Mouse (Mus musculus) neural tube, embryonic 15.5 days (tissue): Measurements from ENCODE around the gene Spen. TPM values are rescaled to one million over a fixed set of nuclear protein-coding genes. Genes with fewer than 3 reads are reported as not detected.

Experiments used
- ATAC-seq: fragments of 200-750 bp; cut with Nextera tagmentation; 2 replicates; pipeline ENCODE4 v1.8.0; 2017; ENCODE audit warnings: mild to moderate bottlenecking, moderate TSS enrichment, moderate library complexity; ENCODE audit not compliant: low FRiP score
- H3K27ac ChIP-seq: fragments of 300-500 bp; sonication (generic); replicated peaks from 2 replicates; pipeline ENCODE4 v1.5.1; 2015; ENCODE audit warnings: mild to moderate bottlenecking, inconsistent platforms
- H3K27me3 ChIP-seq: fragments of 300-500 bp; sonication (generic); replicated peaks from 2 replicates; pipeline ENCODE4 v1.6.1; 2015; ENCODE audit warnings: inconsistent platforms
- H3K36me3 ChIP-seq: fragments of 300-500 bp; sonication (generic); 2 replicates; pipeline ENCODE4 v1.6.1; 2015; ENCODE audit warnings: inconsistent platforms
- H3K4me1 ChIP-seq: fragments of 300-500 bp; sonication (generic); 2 replicates; pipeline ENCODE4 v1.6.1; 2015; ENCODE audit warnings: inconsistent platforms
- H3K4me2 ChIP-seq: fragments of 300-500 bp; sonication (generic); 2 replicates; pipeline ENCODE4 v1.6.1; 2015; ENCODE audit warnings: inconsistent platforms, mild to moderate bottlenecking, moderate library complexity
- H3K4me3 ChIP-seq: fragments of 300-500 bp; sonication (generic); replicated peaks from 2 replicates; pipeline ENCODE4 v1.5.1; 2015; ENCODE audit warnings: mild to moderate bottlenecking, inconsistent platforms
- H3K9ac ChIP-seq: fragments of 300-500 bp; sonication (generic); replicated peaks from 2 replicates; pipeline ENCODE4 v1.6.1; 2015; ENCODE audit warnings: mild to moderate bottlenecking, inconsistent platforms
- H3K9me3 ChIP-seq: fragments of 300-500 bp; sonication (generic); replicated peaks from 2 replicates; pipeline ENCODE4 v1.6.1; 2016; ENCODE audit warnings: inconsistent platforms
- WGBS: fragments of 180-500 bp; shearing (Covaris S2); methylation state at CpG from one replicate; pipeline ENCODE4 v1.1.7; 2015; ENCODE audit warnings: mixed read lengths; 5-methylcytosine and 5-hydroxymethylcytosine counted together
- polyA plus RNA-seq: library from polyadenylated mRNA; unstranded; fragments of >200 nt; fragmentation: Nextera tagmentation; extraction: Ambion mirVana; gene quantifications from 2 replicates; pipeline ENCODE4 v1.2.1, GENCODE M21; 2015

The Spen gene
- 13.4 and 13.7 TPM in 2 replicates for polyA plus RNA-seq

DNA sequence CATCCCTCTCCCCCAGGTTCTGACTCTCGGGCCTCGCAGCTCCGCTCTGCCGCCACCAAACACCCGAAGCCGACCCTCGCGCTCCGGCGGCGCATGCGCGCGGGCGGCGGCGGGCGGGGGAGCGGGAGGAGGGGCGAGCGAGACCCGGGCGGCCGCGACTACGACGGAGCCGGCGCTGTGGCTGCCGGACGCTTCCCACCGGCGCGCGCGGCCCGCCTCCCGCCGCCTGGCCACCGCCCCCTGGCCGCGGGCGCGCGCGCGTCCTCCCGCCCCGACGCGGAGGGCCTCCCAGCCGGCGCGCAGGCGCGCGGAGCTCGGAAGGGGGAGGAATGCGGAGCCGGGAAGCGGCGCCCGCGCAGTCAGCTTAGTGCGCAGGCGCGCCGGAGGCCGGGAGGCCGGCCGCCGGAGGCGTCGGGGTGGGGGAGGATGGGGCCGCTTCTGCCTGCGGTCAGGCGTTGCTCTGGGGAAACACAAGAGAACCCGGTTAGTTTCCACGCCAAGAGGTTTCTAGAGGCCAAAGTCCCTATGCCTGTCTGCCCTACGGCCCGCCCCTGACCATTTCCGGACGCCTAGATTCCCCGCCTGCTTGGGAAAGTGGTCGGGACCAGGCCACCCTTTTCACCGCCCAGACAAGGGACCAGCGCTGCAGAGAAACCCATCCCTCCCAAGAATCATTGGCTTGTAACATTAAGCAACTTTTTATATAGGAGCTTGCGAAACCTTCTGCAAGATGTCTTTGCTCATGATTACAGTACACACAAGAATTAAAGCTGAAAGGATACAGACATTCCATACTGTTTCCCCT, at the start of gene Spen:
Spen (minus strand) TSS at position 190 of the 805 bp plus-strand sequence.
- under 1% methylated on average over 65 of the region's 88 CpGs for WGBS
- Histone ChIP-seq H3K4me3 (peak within 1 kb of the TSS; percentile 89), H3K4me1 (peaks cover 24% of the 10 kb centered on the region), H3K27me3 (no peaks in the 10 kb centered on the region), H3K36me3 (no peaks in the 10 kb centered on the region), H3K9me3 (no peaks in the 10 kb centered on the region), H3K4me2 (peak within 1 kb of the TSS; percentile 76), H3K27ac (peak within 1 kb of the TSS; percentile 97), H3K9ac (peak within 1 kb of the TSS; percentile 93)
- ATAC-seq: peak; percentile 83

DNA sequence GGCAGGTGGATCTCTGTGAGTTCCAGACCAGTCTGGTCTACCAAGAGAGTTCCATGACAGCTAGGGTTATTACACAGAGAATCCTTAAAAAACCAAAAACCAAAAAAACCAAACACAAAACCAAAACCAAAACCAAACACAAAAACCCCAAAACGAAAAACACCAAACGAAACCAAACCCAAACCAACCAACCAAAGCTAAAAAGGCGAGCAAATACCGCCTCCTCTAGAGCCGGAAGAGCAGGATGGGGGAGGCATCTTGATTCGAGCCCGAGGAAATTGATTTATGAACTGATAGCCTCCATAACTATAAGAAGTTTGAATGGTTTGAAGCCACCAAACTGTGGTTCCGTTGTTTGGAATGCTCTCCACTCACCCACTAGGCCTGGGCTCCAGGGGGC, 45.5 kb upstream of the Spen start:
- no peak overlapping the region for H3K4me3 ChIP-seq
- H3K9ac ChIP-seq: no peak overlapping the region
- H3K36me3 ChIP-seq: peaks cover 24% of the 10 kb centered on the region
- 91% methylated on average over 8 of the region's 8 CpGs for WGBS
- ATAC-seq: no peak
- H3K9me3 ChIP-seq: no peaks in the 10 kb centered on the region
- no peaks in the 10 kb centered on the region for H3K27me3 ChIP-seq
- H3K4me2 ChIP-seq: no peak overlapping the region
- no peak overlapping the region for H3K27ac ChIP-seq
- H3K4me1 ChIP-seq: no peaks in the 10 kb centered on the region

DNA sequence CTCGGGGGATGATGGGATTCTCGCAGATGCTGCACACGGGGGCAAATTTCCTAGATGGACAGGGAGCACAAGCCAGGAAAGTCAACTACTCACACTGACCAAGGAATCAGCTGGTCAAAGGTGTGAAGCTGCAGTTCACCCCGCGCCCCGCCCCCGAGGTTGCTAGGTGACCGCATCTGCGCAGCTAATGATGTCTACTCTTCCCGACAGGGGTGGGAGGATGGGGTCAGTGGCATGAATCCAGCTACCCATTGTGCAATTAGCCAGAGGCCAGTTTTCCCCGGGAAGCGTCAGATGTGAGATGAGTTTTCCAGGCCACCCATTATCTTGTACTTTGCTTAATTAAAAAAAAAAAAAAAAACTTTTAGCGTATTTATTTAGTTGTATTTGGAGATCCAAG, 42.7 kb upstream of the Spen start:
- no peak overlapping the region for H3K4me2 ChIP-seq
- no peak for ATAC-seq
- no peak overlapping the region for H3K27ac ChIP-seq
- no peak overlapping the region for H3K9ac ChIP-seq
- no peaks in the 10 kb centered on the region for H3K4me1 ChIP-seq
- H3K36me3 ChIP-seq: peaks cover 22% of the 10 kb centered on the region
- no peaks in the 10 kb centered on the region for H3K27me3 ChIP-seq
- WGBS: 75% methylated on average over 13 of the region's 13 CpGs
- H3K9me3 ChIP-seq: no peaks in the 10 kb centered on the region
- H3K4me3 ChIP-seq: no peak overlapping the region

DNA sequence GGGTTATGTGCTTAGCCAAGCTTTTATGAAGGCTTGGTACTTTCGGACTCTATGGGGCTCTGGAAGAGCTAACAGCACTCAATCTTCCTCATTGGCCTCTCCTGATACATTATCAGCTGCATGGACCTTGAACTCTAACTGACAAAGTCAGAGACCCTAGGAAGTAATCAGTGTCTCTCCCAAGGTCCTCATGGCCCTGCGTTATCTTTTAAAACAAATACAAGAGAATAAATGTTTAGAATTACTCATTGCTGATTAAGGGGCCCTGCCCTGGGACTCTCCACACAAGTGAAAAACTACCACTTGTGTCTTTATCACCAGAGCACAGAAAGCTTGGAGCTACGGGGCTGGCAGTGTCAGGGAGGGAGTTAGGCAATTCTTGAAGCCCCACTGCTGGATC, 40.4 kb upstream of the Spen start:
- Histone ChIP-seq H3K4me3 (no peak overlapping the region), H3K27ac (no peak overlapping the region), H3K27me3 (no peaks in the 10 kb centered on the region), H3K9me3 (no peaks in the 10 kb centered on the region), H3K4me1 (no peaks in the 10 kb centered on the region), H3K36me3 (peaks cover 14% of the 10 kb centered on the region), H3K9ac (no peak overlapping the region), H3K4me2 (no peak overlapping the region)
- ATAC-seq: no peak
- 77% methylated on average over 3 of the region's 3 CpGs for WGBS

DNA sequence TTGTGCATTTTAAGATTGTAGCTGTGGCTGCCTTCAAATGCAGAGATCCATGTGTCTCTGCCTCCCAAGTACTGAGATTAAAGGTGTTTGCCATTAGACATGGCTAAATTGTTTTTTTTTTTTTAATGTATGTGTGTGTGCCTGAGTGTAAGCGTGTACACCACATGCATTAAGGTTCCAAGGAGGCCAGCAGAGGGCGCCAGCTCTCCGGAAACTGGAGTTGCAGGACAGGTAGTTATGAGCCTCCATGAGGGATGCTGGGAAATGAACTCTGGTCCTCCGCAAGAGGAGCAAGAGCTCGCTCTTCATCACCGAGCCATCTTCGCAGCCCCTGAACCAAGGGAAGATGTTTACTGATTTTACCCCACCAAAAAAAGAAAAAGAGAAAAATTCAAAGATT, 38.5 kb upstream of the Spen start:
- Histone ChIP-seq H3K27me3 (no peaks in the 10 kb centered on the region), H3K4me3 (no peak overlapping the region), H3K4me1 (no peaks in the 10 kb centered on the region), H3K4me2 (no peak overlapping the region), H3K36me3 (peaks cover 10% of the 10 kb centered on the region), H3K27ac (no peak overlapping the region), H3K9me3 (no peaks in the 10 kb centered on the region), H3K9ac (no peak overlapping the region)
- no peak for ATAC-seq
- WGBS: 97% methylated on average over 7 of the region's 7 CpGs

DNA sequence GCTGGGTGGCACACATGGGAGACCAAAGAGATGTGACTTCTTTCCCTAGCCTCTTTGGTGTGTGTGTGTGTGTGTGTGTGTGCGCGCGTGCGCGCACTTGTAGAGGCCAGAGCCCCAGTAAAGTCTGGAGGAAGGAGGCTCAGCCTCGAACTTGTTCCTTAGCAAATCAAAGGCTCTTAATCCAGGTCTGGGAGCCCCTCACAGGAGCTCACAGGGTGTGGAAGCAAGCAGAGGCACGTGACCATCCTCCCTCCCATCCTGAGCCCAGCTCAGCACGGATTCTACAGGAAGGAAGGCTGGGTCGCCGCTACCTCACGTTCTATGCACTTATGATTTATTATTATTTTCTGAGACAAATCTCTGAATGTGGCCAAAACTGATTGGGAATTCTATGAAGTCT, 38.0 kb upstream of the Spen start:
- Histone ChIP-seq H3K9ac (no peak overlapping the region), H3K4me1 (no peaks in the 10 kb centered on the region), H3K4me2 (no peak overlapping the region), H3K9me3 (no peaks in the 10 kb centered on the region), H3K4me3 (no peak overlapping the region), H3K27ac (no peak overlapping the region), H3K27me3 (no peaks in the 10 kb centered on the region), H3K36me3 (peaks cover 10% of the 10 kb centered on the region)
- whole genome bisulfite sequencing: 81% methylated on average over 11 of the region's 11 CpGs
- ATAC-seq: no peak

DNA sequence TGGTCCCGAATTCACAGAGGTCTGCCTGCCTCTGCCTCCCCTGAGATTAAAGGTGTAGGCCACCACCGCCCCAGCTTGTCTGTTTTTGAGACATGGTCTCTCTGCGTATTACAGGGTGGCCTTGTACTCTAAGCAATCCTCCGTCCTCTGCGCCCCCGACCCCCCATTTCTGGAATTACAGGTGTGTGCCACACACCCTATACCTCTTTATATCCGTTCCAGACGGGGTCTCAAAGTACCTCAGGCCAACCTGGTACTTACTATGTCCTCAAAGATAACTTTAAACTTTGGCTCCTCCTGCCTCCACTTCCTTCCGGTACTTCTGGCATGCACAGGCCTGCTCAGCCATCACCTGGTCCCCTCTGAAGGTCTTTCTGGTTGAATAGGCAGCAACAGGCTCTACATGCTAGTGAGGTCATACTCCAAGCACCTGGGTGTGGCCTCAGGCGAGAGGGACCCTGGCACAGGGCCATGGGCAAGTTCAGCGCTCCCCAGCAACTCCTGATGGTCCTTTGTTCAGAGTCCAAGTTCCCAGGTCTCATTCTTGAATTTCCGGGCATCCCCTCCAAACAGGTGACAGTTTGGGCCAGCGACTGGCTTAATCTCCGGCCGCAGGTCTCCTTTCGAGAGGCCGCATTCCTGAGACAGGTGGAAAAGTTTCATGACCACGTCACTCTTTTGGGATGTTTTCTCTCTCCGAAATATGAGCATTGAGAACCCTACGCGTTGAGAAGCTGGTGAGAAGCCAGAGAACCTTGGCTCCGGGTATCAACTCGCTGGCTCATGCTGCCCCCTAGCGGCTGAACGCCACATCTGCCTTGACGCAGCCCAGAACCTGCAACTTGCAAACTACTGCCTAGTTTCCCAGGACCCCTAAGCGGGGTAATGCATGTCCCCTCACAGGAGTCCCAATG, 36.6 kb upstream of the Spen start:
- ATAC-seq: peak; percentile 63; the same call in 1 of the 2 replicates
- Histone ChIP-seq H3K9ac (no peak overlapping the region), H3K4me1 (no peaks in the 10 kb centered on the region), H3K9me3 (no peaks in the 10 kb centered on the region), H3K4me2 (peak overlapping the region; percentile 31), H3K27me3 (no peaks in the 10 kb centered on the region), H3K36me3 (0 out of 2 replicates have a peak, but pooled peaks cover 6% of the 10 kb centered on the region), H3K27ac (no peak overlapping the region), H3K4me3 (no peak overlapping the region)
- WGBS: 44% methylated on average over 27 of the region's 27 CpGs

DNA sequence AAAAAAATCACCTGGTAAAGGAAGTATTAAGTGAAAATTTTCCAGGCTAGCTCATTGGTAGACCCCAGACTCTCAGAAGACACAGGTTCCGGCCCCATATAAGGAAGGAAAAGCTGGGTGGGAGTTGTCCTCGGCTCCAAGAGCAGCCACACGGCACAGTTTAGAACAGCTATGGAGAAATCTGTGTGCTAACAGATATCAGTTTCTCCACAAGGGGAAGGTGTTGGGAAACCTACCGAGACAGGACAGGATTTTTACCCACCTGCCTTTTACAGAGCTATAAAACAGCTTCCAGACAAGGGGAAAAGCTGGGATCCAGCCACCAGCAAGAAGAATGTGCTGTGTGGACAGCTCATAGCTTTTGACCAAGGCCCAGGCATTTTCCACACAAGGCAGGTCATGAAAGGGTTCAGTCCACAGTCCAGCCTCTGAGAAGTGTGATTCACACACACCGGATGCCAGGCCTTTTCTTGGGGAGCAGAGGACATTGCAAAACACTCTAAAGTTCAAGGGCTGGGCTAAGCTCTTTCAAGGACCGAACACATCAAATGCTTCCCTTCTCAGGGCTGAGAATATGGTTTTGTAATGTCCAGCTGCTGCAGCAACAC, 35.1 kb upstream of the Spen start:
- no peak for ATAC-seq
- no peak overlapping the region for H3K4me2 ChIP-seq
- no peaks in the 10 kb centered on the region for H3K4me1 ChIP-seq
- H3K27ac ChIP-seq: no peak overlapping the region
- no peak overlapping the region for H3K9ac ChIP-seq
- H3K27me3 ChIP-seq: no peaks in the 10 kb centered on the region
- H3K36me3 ChIP-seq: no peaks in the 10 kb centered on the region
- no peak overlapping the region for H3K4me3 ChIP-seq
- H3K9me3 ChIP-seq: no peaks in the 10 kb centered on the region
- WGBS: 74% methylated on average over 6 of the region's 6 CpGs

DNA sequence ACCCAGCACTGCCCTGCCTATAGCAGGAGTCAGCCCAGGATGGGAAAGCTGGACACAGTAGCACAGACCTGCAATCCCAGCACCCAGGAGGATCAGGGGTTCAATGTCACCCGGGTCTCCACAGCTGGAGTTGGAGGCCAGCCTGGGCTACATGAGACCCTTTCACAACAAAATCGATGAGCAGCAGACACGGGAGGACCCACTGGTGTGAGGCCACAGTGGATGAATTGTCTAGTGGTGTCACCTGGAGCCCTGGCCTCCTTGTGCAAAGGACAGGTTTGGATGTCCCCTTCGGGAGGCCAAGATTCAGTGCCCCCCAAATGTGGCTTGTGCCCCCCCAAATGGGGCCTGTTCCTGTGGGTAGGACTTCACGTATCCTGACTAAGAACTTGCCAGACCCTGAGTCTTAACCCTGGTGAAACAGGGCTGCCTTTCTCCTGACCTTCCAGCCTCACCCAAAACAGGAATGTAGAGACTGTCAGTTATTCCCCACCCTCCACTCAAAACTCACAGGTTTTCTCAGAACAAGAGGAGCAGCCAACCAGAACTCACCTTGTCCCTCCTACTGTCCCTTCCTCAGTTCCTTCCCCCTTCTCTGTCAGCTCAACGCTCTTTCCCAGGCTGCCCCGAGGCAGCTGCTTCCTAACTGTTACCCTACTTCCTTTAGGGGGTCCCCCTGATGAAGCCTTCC, 34.4 kb upstream of the Spen start:
- Histone ChIP-seq H3K9ac (no peak overlapping the region), H3K4me1 (no peaks in the 10 kb centered on the region), H3K27ac (no peak overlapping the region), H3K9me3 (no peaks in the 10 kb centered on the region), H3K4me3 (no peak overlapping the region), H3K36me3 (no peaks in the 10 kb centered on the region), H3K27me3 (no peaks in the 10 kb centered on the region), H3K4me2 (no peak overlapping the region)
- WGBS: 85% methylated on average over 7 of the region's 7 CpGs
- ATAC-seq: no peak

DNA sequence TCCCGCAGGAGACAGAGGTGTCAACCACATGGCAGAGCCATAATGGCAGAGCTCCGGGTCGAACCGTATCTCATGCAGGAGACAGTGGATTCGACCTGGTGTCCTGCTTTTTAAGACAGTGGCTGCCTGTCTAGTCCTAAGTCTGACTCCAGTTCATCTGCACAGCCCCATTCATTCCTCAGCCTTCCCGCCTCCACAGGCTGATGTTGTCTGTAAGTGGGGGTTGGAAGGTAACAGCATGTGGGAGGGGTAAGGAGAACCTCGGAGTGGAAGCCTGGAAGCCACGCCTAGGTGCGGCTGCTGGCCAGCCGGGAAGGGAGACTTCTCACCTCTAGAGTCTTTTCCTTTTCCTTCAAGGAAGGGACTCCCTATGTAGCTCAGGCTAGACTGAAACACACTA, 33.5 kb upstream of the Spen start:
- WGBS: 72% methylated on average over 10 of the region's 10 CpGs
- H3K27ac ChIP-seq: no peak overlapping the region
- no peaks in the 10 kb centered on the region for H3K4me1 ChIP-seq
- ATAC-seq: no peak
- no peaks in the 10 kb centered on the region for H3K9me3 ChIP-seq
- H3K4me2 ChIP-seq: no peak overlapping the region
- H3K9ac ChIP-seq: no peak overlapping the region
- H3K27me3 ChIP-seq: no peaks in the 10 kb centered on the region
- H3K4me3 ChIP-seq: no peak overlapping the region
- H3K36me3 ChIP-seq: no peaks in the 10 kb centered on the region

DNA sequence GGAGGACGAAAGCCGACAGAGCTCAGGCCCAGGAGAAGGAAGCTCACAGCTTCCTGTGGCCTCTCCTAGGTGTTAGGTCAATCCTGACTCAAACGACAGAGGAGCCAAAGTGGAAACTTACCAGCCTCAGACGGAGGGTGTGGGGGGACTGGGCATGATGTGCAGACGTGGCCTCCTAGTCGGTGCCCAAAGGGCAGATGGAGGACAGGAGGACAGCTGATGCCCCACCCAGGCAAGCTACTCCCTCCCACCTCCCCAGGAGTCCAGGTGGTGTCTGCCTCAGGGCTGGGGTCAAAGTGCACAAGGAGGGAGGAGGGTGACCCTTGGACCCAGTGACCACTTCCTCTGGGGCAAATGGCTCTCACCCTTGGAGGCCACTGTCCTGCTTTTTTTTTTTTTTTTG, 32.9 kb upstream of the Spen start:
- H3K9ac ChIP-seq: no peak overlapping the region
- H3K27me3 ChIP-seq: no peaks in the 10 kb centered on the region
- H3K4me1 ChIP-seq: no peaks in the 10 kb centered on the region
- ATAC-seq: no peak
- no peaks in the 10 kb centered on the region for H3K36me3 ChIP-seq
- WGBS: 76% methylated on average over 6 of the region's 6 CpGs
- H3K9me3 ChIP-seq: no peaks in the 10 kb centered on the region
- no peak overlapping the region for H3K4me3 ChIP-seq
- no peak overlapping the region for H3K27ac ChIP-seq
- H3K4me2 ChIP-seq: no peak overlapping the region
